Mouse (Mus musculus) leukemia stem cell, adult 10-12 weeks (primary cell): ENCODE measurements around the gene Gm20795. TPM values are rescaled to one million over a fixed set of nuclear protein-coding genes. Genes with fewer than 3 reads are reported as not detected.

ENCODE experiments used
- polyA plus RNA-seq: library from polyadenylated mRNA; stranded (reverse); fragments of >175 nt; gene quantifications from 2 replicates; pipeline ENCODE4 v1.2.3, GENCODE M21; 2012; ENCODE audit warnings: low replicate concordance

Gm20795 gene
- not detected in 2 replicates for polyA plus RNA-seq

GRCm38 (mm10) chrY:40804614-40805013 is at the start of gene Gm20795:
Gene Gm20795, plus strand, starts transcription at chrY:40804914.

GRCm38 (mm10) chrY:40775665-40776064 is 29.0 kb upstream of the Gm20795 start, which contains the start of gene Gm21797:
Gene Gm21797, minus strand, starts transcription at chrY:40775765.

Other genes with a start within 250 kb of the Gm20795 start
- gene Gm21852, start 152.9 kb upstream of the Gm20795 start, polyA plus RNA-seq: not detected in 2 replicates
- gene Gm21797, start 29.1 kb upstream of the Gm20795 start, polyA plus RNA-seq: not detected in 2 replicates